Mouse (Mus musculus) stomach, embryonic 16.5 days (tissue): ENCODE results near the gene Cacna1e. TPM values are rescaled to one million over a fixed set of nuclear protein-coding genes. Genes with fewer than 3 reads are reported as not detected.

Source experiments
- ATAC-seq: fragments of 200-750 bp; cut with Nextera tagmentation; 2 replicates; pipeline ENCODE4 v1.8.0; 2017; ENCODE audit warnings: moderate number of reproducible peaks, moderate TSS enrichment; ENCODE audit not compliant: insufficient read depth, low FRiP score
- H3K27ac ChIP-seq: fragments of 300-500 bp; sonication (generic); 2 replicates; pipeline ENCODE4 v1.5.1; 2014; ENCODE audit warnings: low read length
- H3K27me3 ChIP-seq: fragments of 300-500 bp; sonication (generic); 2 replicates; pipeline ENCODE4 v1.6.1; 2014; ENCODE audit warnings: low read length, control low read depth, mixed read lengths; ENCODE audit not compliant: control insufficient read depth, insufficient read depth
- H3K36me3 ChIP-seq: fragments of 300-500 bp; sonication (generic); 2 replicates; pipeline ENCODE4 v1.6.1; 2014; ENCODE audit warnings: low read length; ENCODE audit not compliant: control insufficient read depth, insufficient read depth
- H3K4me1 ChIP-seq: fragments of 300-500 bp; sonication (generic); 2 replicates; pipeline ENCODE4 v1.6.1; 2014; ENCODE audit warnings: low read length, control low read depth, mixed read lengths; ENCODE audit not compliant: control insufficient read depth, insufficient read depth
- H3K4me2 ChIP-seq: fragments of 300-500 bp; sonication (generic); 2 replicates; pipeline ENCODE4 v1.6.1; 2014; ENCODE audit warnings: low read depth, low read length, mixed read lengths
- H3K4me3 ChIP-seq: fragments of 300-500 bp; sonication (generic); replicated peaks from 2 replicates; pipeline ENCODE4 v1.5.1; 2014; ENCODE audit warnings: mild to moderate bottlenecking, low read length
- H3K9ac ChIP-seq: fragments of 300-500 bp; sonication (generic); 2 replicates; pipeline ENCODE4 v1.6.1; 2014; ENCODE audit warnings: low read length
- H3K9me3 ChIP-seq: fragments of 300-500 bp; sonication (generic); replicated peaks from 2 replicates; pipeline ENCODE4 v1.6.1; 2016; ENCODE audit warnings: low read length, control low read depth; ENCODE audit not compliant: control insufficient read depth
- WGBS: fragments of 180-500 bp; shearing (Covaris S2); extraction: QIAGEN DNeasy Blood & Tissue Kit; methylation state at CpG from one replicate; pipeline ENCODE4 v1.1.7; 2014; 5-methylcytosine and 5-hydroxymethylcytosine counted together
- polyA plus RNA-seq: library from polyadenylated mRNA; unstranded; fragments of >200 nt; fragmentation: Nextera tagmentation; extraction: Ambion mirVana; gene quantifications from 2 replicates; pipeline ENCODE4 v1.2.1, GENCODE M21; 2015

Cacna1e gene
- polyA plus RNA-seq, 1 experiment from 2014 or later = 1.2 TPM

GRCm38 (mm10) chr1:154653951-154654350 is 230.3 kb downstream of the Cacna1e start:
- H3K4me3 ChIP-seq = no peak overlapping the region
- ATAC-seq = no peak
- H3K9me3 ChIP-seq = no peaks in the 10 kb centered on the region
- no peaks in the 10 kb centered on the region for H3K27me3 ChIP-seq
- no peak overlapping the region for H3K27ac ChIP-seq
- WGBS = 59% methylated on average over 2 of the region's 2 CpGs
- H3K4me2 ChIP-seq = no peak overlapping the region
- H3K9ac ChIP-seq = no peak overlapping the region
- no peaks in the 10 kb centered on the region for H3K4me1 ChIP-seq
- H3K36me3 ChIP-seq = no peaks in the 10 kb centered on the region

DNA sequence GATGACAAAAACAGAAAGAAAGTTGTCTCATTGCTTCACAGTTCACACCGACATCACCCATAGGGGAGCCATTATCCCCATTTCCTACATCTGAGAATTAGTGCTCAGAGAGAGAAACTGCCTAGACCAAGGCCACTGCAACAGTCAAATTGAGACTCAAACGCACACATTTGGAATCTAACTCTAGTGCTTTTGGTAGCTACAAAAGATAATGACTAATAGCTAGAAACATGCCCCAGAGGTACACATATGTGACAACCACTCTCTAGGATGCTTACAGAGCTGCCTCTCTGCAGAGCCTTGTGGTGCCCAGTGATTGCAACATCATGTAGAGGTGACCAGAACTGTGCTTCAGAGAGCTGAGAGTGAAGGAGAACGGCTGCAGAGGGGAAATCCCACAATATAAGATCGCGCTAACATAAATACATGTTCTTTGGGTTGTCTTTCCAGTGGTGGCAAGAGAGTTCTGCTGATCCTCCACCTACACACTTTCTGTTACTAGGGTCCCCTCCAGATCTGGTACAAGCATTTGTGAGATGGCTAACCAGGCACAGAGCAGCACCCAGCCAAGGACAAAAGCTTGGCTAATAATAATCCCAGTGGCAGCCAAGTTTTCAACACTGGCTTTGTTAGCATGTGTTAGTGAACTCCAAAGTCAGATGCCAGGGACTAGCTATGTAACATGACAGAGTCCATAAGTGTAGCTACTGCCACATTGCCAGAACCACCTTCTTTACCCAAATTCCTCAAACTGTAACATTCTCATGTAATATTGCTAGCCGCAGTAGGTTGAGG is 237.9 kb downstream of the Cacna1e start:
- H3K27me3 ChIP-seq = no peaks in the 10 kb centered on the region
- no peaks in the 10 kb centered on the region for H3K9me3 ChIP-seq
- H3K9ac ChIP-seq = no peak overlapping the region
- WGBS = 86% methylated on average over 6 of the region's 6 CpGs
- no peak overlapping the region for H3K27ac ChIP-seq
- no peaks in the 10 kb centered on the region for H3K4me1 ChIP-seq
- H3K4me2 ChIP-seq = no peak overlapping the region
- ATAC-seq = no peak
- H3K4me3 ChIP-seq = no peak overlapping the region
- no peaks in the 10 kb centered on the region for H3K36me3 ChIP-seq

DNA sequence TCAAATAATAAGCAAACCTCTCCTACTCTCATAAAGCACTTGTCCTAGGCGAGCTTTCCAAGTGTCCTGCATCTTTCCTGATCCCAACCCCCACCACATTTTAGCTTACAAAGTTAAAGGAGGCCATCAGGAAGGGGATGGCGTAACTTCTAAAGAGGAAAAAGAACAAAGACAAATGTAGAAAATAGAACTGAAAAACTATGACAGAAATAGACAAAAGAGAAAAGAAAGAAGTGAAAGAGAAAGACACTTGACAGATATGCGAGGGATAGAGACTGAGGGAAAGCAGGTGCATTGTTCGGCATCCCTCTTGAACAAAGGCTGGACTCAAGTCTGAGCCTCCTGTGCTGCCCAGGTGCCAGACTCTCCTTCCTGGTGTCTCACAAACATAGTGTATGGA is 246.5 kb downstream of the Cacna1e start:
- H3K4me3 ChIP-seq = no peak overlapping the region

DNA sequence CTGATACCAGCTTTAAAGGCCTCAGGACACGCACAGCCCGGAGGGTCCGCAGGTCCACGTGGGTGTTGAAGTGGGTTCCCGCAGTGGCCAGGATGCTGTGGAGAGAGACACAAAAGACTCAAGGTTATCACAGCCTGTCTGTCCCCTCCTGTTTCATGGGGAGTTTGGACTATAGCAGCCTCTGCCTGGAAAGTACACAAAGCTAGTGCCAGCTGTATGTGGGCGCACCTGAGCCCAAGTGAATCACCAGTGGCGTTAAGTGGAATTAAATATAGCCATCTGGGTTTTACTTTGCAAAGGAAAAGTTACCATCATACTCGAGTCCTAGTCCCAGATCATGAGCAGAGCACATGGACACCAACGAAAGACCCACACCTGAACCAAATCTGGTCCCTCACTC is 248.5 kb downstream of the Cacna1e start:
- no peaks in the 10 kb centered on the region for H3K36me3 ChIP-seq
- ATAC-seq = no peak
- H3K4me3 ChIP-seq = no peak overlapping the region
- H3K4me1 ChIP-seq = no peaks in the 10 kb centered on the region
- no peak overlapping the region for H3K4me2 ChIP-seq
- H3K27me3 ChIP-seq = no peaks in the 10 kb centered on the region
- H3K9me3 ChIP-seq = no peaks in the 10 kb centered on the region
- no peak overlapping the region for H3K27ac ChIP-seq
- no peak overlapping the region for H3K9ac ChIP-seq
- WGBS = 88% methylated on average over 9 of the region's 9 CpGs

More for the DNA sequence above, 246.5 kb downstream of the Cacna1e start:
- Histone ChIP-seq H3K36me3 (no peaks in the 10 kb centered on the region), H3K27me3 (no peaks in the 10 kb centered on the region), H3K9me3 (no peaks in the 10 kb centered on the region), H3K9ac (no peak overlapping the region), H3K27ac (no peak overlapping the region), H3K4me2 (no peak overlapping the region), H3K4me1 (no peaks in the 10 kb centered on the region)
- WGBS = 71% methylated on average over 4 of the region's 4 CpGs
- ATAC-seq = no peak

DNA sequence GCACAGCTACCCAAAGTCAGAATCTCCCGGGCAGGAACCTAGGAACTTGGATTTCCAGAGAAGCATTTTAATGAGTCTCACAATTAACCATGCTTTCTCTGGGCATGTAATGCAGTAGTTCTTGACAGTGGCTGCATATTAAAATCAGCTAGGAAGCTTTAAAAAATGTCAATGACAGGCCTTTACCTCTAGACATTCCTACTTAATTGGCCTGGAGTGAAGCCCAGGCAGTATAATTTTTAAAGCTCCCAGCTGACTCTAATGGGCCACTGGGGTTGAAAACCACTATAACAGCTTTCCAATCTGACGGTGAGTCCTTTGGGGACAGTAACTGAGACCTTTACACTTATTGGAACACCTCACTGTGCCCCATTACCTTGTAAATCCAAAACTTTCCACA is 251.4 kb downstream of the Cacna1e start:
- no peaks in the 10 kb centered on the region for H3K9me3 ChIP-seq
- no peak overlapping the region for H3K4me3 ChIP-seq
- no peaks in the 10 kb centered on the region for H3K4me1 ChIP-seq
- ATAC-seq = no peak
- no peak overlapping the region for H3K4me2 ChIP-seq
- WGBS = 81% methylated on average over 2 of the region's 2 CpGs
- H3K27me3 ChIP-seq = no peaks in the 10 kb centered on the region
- no peak overlapping the region for H3K27ac ChIP-seq
- H3K9ac ChIP-seq = no peak overlapping the region
- H3K36me3 ChIP-seq = no peaks in the 10 kb centered on the region

- Histone ChIP-seq H3K4me3 (no peak overlapping the region), H3K9me3 (no peaks in the 10 kb centered on the region), H3K36me3 (no peaks in the 10 kb centered on the region), H3K27ac (no peak overlapping the region), H3K9ac (no peak overlapping the region), H3K4me2 (no peak overlapping the region), H3K4me1 (no peaks in the 10 kb centered on the region), H3K27me3 (no peaks in the 10 kb centered on the region)
- 79% methylated on average over 16 of the region's 16 CpGs for WGBS
- no peak for ATAC-seq
Measured at GRCm38 (mm10) chr1:154622666-154623653, 261.3 kb downstream of the Cacna1e start.

GRCm38 (mm10) chr1:154617743-154618455 is 266.4 kb downstream of the Cacna1e start:
- no peak for ATAC-seq
- no peak overlapping the region for H3K4me3 ChIP-seq

GRCm38 (mm10) chr1:154615759-154616158 is 268.5 kb downstream of the Cacna1e start:
- ATAC-seq = no peak
- Histone ChIP-seq H3K9ac (no peak overlapping the region), H3K9me3 (no peaks in the 10 kb centered on the region), H3K4me3 (no peak overlapping the region), H3K4me2 (no peak overlapping the region), H3K4me1 (no peaks in the 10 kb centered on the region), H3K27ac (no peak overlapping the region), H3K27me3 (no peaks in the 10 kb centered on the region), H3K36me3 (no peaks in the 10 kb centered on the region)
- WGBS = 63% methylated on average over 7 of the region's 7 CpGs

More at GRCm38 (mm10) chr1:154617743-154618455, 266.4 kb downstream of the Cacna1e start:
- no peaks in the 10 kb centered on the region for H3K36me3 ChIP-seq
- no peaks in the 10 kb centered on the region for H3K27me3 ChIP-seq
- no peak overlapping the region for H3K9ac ChIP-seq
- WGBS = 55% methylated on average over 7 of the region's 7 CpGs
- H3K27ac ChIP-seq = no peak overlapping the region
- H3K4me1 ChIP-seq = no peaks in the 10 kb centered on the region
- H3K9me3 ChIP-seq = no peaks in the 10 kb centered on the region
- H3K4me2 ChIP-seq = no peak overlapping the region
